Mouse (Mus musculus) liver, embryonic 14.5 days (tissue): ENCODE measurements around the gene Vmn2r88. TPM values are rescaled to one million over a fixed set of nuclear protein-coding genes. Genes with fewer than 3 reads are reported as not detected.
A peak's percentile ranks its signal among the peaks of the same experiment; 100 is the strongest.
"Not testable (repeated sequence)": the region's sequence is repeated elsewhere in the genome, so short reads cannot be mapped to it uniquely, and the experiment has no call there.

Experiments used
- ATAC-seq: fragments of 200-750 bp; cut with Nextera tagmentation; 2 replicates; pipeline ENCODE4 v1.8.0; 2017; ENCODE audit warnings: moderate number of reproducible peaks, mild to moderate bottlenecking, moderate library complexity; ENCODE audit not compliant: insufficient read depth
- DNase-seq, 3 experiments: peaks; one replicate each; pipeline ENCODE4 v3.0.0-alpha.2; 2012 to 2013; ENCODE audit warnings: low read depth in 3 of 3, low spot score in 3 of 3
- H3K27ac ChIP-seq: fragments of 300-500 bp; sonication (generic); 2 replicates; pipeline ENCODE4 v1.5.1; 2014; ENCODE audit warnings: moderate library complexity, mild to moderate bottlenecking, control low read depth, inconsistent platforms
- H3K27me3 ChIP-seq: fragments of 300-500 bp; sonication (generic); 2 replicates; pipeline ENCODE4 v1.6.1; 2014; ENCODE audit warnings: mild to moderate bottlenecking, low read length, moderate library complexity; ENCODE audit not compliant: control insufficient read depth, insufficient read depth
- H3K36me3 ChIP-seq: fragments of 300-500 bp; sonication (generic); replicated peaks from 2 replicates; pipeline ENCODE4 v1.6.1; 2014; ENCODE audit warnings: low read depth; ENCODE audit not compliant: control insufficient read depth, insufficient read depth
- H3K4me1 ChIP-seq, 2 experiments: fragments of 200-500 bp in 1 of 2; fragments of 300-500 bp in 1 of 2; sonication (generic) in 1 of 2; replicated peaks; 2 replicates each; pipeline ENCODE4 v1.6.1; 2012 to 2014; ENCODE audit warnings: antibody characterized with exemption in 1 of 2, inconsistent platforms in 1 of 2, low read length in 1 of 2; ENCODE audit not compliant: control insufficient read depth in 2 of 2, insufficient read depth in 2 of 2
- H3K4me2 ChIP-seq: fragments of 300-500 bp; sonication (generic); 2 replicates; pipeline ENCODE4 v1.6.1; 2014; ENCODE audit warnings: low read depth, mild to moderate bottlenecking, control low read depth, moderate library complexity
- H3K4me3 ChIP-seq, 2 experiments: fragments of 200-500 bp in 1 of 2; fragments of 300-500 bp in 1 of 2; sonication (generic) in 1 of 2; 2 replicates each; pipeline ENCODE4 v1.5.1; 2012 to 2014; ENCODE audit warnings: low read depth in 2 of 2, low read length in 2 of 2, mild to moderate bottlenecking in 2 of 2, control low read depth in 1 of 2, inconsistent platforms in 1 of 2, moderate library complexity in 1 of 2; ENCODE audit not compliant: insufficient read depth in 1 of 2
- H3K9ac ChIP-seq: fragments of 300-500 bp; sonication (generic); replicated peaks from 2 replicates; pipeline ENCODE4 v1.6.1; 2014; ENCODE audit warnings: mild to moderate bottlenecking, control low read depth, moderate library complexity
- H3K9me3 ChIP-seq: fragments of 300-500 bp; sonication (generic); 2 replicates; pipeline ENCODE4 v1.6.1; 2016; ENCODE audit warnings: low read length, mixed read lengths; ENCODE audit not compliant: control insufficient read depth
- CTCF ChIP-seq: IDR thresholded peaks from 2 replicates; pipeline ENCODE4 v1.5.1; 2016; ENCODE audit warnings: antibody characterized with exemption, low read depth, control low read depth
- EP300 ChIP-seq: IDR thresholded peaks from 2 replicates; pipeline ENCODE4 v1.6.1; 2016; ENCODE audit warnings: antibody characterized with exemption, low read depth
- WGBS: fragments of 180-500 bp; shearing (Covaris S2); extraction: QIAGEN DNeasy Blood & Tissue Kit; methylation state at CpG from one replicate; pipeline ENCODE4 v1.1.7; 2014; ENCODE audit not compliant: insufficient replicate concordance; 5-methylcytosine and 5-hydroxymethylcytosine counted together
- polyA plus RNA-seq, 2 experiments: library from polyadenylated mRNA; depleted of rRNA in 1 of 2; stranded (reverse) in 1 of 2; unstranded in 1 of 2; fragments of >200 nt; fragmentation: Nextera tagmentation in 1 of 2; extraction: Ambion mirVana in 1 of 2; gene quantifications; 2 replicates each; pipeline versions ENCODE4 v1.2.1 to v1.2.3; 2012 to 2014

The Vmn2r88 gene
- polyA plus RNA-seq, 2 experiments = not detected

DNA sequence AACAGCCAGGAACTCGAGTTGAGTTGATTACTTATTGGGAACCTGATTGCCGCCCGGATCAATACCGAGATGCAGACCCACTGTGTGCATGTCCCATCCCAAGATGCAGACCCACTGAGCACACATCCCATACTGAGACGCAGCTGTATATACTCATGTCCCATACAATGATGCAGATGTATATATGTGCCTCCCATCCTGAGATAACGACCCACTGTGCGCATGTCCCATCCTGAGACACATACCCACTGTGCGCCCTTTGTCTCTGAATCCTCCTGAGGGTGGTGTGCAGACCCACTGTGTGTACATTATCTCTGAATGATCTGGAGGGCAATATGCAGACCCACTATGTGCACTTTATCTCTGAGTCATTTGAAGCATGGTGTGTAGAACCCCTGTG, 22.9 kb upstream of the Vmn2r88 start:
- H3K36me3 ChIP-seq = no peaks in the 10 kb centered on the region
- TF ChIP-seq CTCF (no peak), EP300 (no peak)
- no peak for DNase-seq
- ATAC-seq = no peak
- no peak overlapping the region for H3K4me3 ChIP-seq
- H3K27ac ChIP-seq = no peak overlapping the region
- 78% methylated on average over 8 of the region's 8 CpGs for WGBS
- no peaks in the 10 kb centered on the region for H3K4me1 ChIP-seq
- H3K4me2 ChIP-seq = no peak overlapping the region
- H3K27me3 ChIP-seq = no peaks in the 10 kb centered on the region
- H3K9me3 ChIP-seq = peaks cover 9% of the 10 kb centered on the region
- no peak overlapping the region for H3K9ac ChIP-seq

DNA sequence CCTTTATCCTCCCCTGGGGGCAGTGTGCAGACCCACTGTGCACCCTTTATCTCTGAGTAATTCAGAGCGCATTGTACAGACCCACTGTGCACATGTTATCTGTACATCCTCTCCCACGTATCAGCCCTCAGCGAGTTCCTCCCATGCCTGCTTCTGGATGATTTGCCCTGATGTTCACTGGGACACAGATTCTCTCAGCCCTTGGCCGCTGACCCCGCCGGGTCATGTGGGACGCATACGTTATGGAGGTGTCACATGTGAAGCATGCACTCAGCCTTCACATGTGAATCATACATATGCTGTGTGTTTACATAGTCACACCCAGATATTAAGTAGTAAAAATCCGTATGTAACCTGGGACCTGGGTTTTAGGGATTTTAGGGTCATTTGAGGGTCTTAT, 22.4 kb upstream of the Vmn2r88 start:
- Histone ChIP-seq H3K27ac (no peak overlapping the region), H3K4me2 (no peak overlapping the region), H3K4me1 (no peaks in the 10 kb centered on the region), H3K36me3 (no peaks in the 10 kb centered on the region), H3K9ac (no peak overlapping the region), H3K27me3 (no peaks in the 10 kb centered on the region), H3K9me3 (peaks cover 5% of the 10 kb centered on the region; the same call in 1 of the 2 replicates), H3K4me3 (no peak overlapping the region)
- 80% methylated on average over 9 of the region's 9 CpGs for WGBS
- no peak for TF ChIP-seq CTCF
- no peak for TF ChIP-seq EP300
- DNase-seq (no peak), ATAC-seq (no peak)

- DNase-seq (no peak), ATAC-seq (no peak)
- TF ChIP-seq CTCF (no peak), EP300 (no peak)
- no peak overlapping the region for H3K4me3 ChIP-seq
- H3K4me2 ChIP-seq = no peak overlapping the region
- H3K36me3 ChIP-seq = no peaks in the 10 kb centered on the region
- 24% methylated on average over 2 of the region's 2 CpGs for WGBS
- no peak overlapping the region for H3K9ac ChIP-seq
- H3K27me3 ChIP-seq = no peaks in the 10 kb centered on the region
- no peak overlapping the region for H3K27ac ChIP-seq
- no peaks in the 10 kb centered on the region for H3K9me3 ChIP-seq
- no peaks in the 10 kb centered on the region for H3K4me1 ChIP-seq
Observed at GRCm38 (mm10) chr14:51423885-51424284, 13.3 kb downstream of the Vmn2r88 start.

DNA sequence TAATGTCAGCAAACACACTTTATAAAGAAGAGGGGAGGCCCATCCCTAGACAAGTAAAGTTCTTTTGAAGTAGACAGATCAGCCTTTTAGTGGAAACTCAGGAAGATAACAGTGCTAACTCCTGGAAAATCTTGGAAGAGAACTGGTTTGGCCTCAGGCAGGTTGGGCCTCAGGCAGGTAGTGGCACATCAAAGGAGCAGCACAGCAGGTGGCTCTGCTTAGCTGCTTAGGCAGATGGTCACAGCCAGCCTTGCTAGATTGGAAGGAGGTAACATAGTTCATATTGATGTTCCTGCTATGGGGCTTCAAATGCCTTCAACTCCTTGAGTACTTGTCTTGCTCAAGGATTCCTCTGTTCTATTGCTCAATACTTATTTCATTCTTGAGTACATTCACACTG, 19.5 kb downstream of the Vmn2r88 start:
- not testable (repeated sequence) for H3K4me3 ChIP-seq, H3K27ac ChIP-seq, H3K4me1 ChIP-seq, H3K36me3 ChIP-seq, ATAC-seq, H3K9me3 ChIP-seq, H3K4me2 ChIP-seq, DNase-seq, H3K9ac ChIP-seq, H3K27me3 ChIP-seq

DNA sequence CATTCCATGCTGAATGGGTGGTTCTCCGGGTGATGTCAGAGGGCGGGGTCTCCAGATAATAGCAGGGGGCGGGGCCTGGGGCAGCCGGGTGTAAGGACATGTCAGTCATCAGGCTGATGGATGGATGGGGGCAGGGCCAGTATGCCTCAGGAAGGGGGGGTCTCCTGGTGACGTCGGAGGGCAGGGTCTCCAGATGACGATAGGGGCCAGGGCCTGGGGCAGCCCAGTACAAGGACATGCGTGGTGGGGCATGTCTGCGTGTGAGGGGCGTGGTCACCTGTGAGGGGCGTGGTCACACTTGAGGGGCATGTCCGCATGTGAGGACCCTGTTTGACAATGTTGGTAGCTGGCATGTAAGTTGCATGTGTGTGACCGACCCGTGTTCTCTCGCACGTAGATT, 23.9 kb downstream of the Vmn2r88 start:
- H3K4me1 ChIP-seq = no peaks in the 10 kb centered on the region
- H3K4me2 ChIP-seq = no peak overlapping the region
- peaks cover 12% of the 10 kb centered on the region for H3K9me3 ChIP-seq
- H3K27me3 ChIP-seq = no peaks in the 10 kb centered on the region
- DNase-seq (no peak), ATAC-seq (no peak)
- no peak for TF ChIP-seq CTCF
- no peak for TF ChIP-seq EP300
- H3K27ac ChIP-seq = no peak overlapping the region
- H3K9ac ChIP-seq = no peak overlapping the region
- no peaks in the 10 kb centered on the region for H3K36me3 ChIP-seq
- 79% methylated on average over 16 of the region's 16 CpGs for WGBS
- no peak overlapping the region for H3K4me3 ChIP-seq

DNA sequence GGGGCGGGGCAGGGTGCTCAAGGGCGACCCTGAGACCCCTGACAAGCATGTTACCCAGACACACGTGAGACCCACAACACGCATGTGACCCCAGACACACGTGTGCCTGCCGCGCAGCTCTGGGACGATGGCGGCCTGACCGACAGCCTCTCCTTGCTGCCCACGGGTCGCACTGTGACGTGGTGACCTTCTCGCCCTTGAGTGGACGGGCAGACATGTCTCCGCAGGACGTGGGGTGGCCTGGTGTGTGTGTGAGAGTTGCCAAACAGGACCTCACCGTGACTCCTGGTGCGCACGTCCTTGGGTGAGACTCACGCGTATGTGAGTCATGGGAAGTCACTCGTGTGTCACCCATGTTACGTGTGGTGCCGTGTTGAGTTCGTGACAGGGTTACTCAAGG, 24.4 kb downstream of the Vmn2r88 start:
- TF ChIP-seq CTCF (no peak), EP300 (no peak)
- ATAC-seq (0 out of 2 replicates have a peak, but pooled peaks have one; percentile 6), DNase-seq (no peak)
- H3K4me3 ChIP-seq = no peak overlapping the region
- peaks cover 12% of the 10 kb centered on the region for H3K9me3 ChIP-seq
- no peak overlapping the region for H3K9ac ChIP-seq
- H3K4me1 ChIP-seq = no peaks in the 10 kb centered on the region
- no peaks in the 10 kb centered on the region for H3K27me3 ChIP-seq
- H3K36me3 ChIP-seq = no peaks in the 10 kb centered on the region
- H3K27ac ChIP-seq = no peak overlapping the region
- H3K4me2 ChIP-seq = no peak overlapping the region
- WGBS = 83% methylated on average over 26 of the region's 26 CpGs
